Mouse (Mus musculus) lung, adult 2 months (tissue): ENCODE results near the gene Gpc1.

Source experiments
- CTCF ChIP-seq: fragments of 200-500 bp; IDR thresholded peaks from 2 replicates; pipeline ENCODE4 v1.5.1; 2011; ENCODE audit warnings: mild to moderate bottlenecking, low read length, control low read depth; ENCODE audit not compliant: insufficient read depth
- POLR2A ChIP-seq: fragments of 200-500 bp; IDR thresholded peaks from 2 replicates; pipeline ENCODE4 v1.6.1; 2011; ENCODE audit warnings: low read depth, mild to moderate bottlenecking, control low read depth, low read length, borderline replicate concordance; ENCODE audit errors: extremely low read depth

- TF ChIP-seq CTCF: no peak
- TF ChIP-seq POLR2A: no peak
Measured at GRCm38 (mm10) chr1:92877431-92877978, 46.1 kb downstream of the Gpc1 start.
